Mouse (Mus musculus): ENCODE data around the gene BC051142.

GRCm38 (mm10) chr17:34365031-34365430, 33.6 kb upstream of the BC051142 start:
- TF ChIP-seq CTCF (IDR thresholded peaks at IDR 0.05; ENCODE audit: low read depth) = no peak
- TF ChIP-seq EP300 (IDR thresholded peaks at IDR 0.05; ENCODE audit: low read depth) = no peak

Measured in heart, postnatal 0 days (tissue).